In the genomic region with DNA sequence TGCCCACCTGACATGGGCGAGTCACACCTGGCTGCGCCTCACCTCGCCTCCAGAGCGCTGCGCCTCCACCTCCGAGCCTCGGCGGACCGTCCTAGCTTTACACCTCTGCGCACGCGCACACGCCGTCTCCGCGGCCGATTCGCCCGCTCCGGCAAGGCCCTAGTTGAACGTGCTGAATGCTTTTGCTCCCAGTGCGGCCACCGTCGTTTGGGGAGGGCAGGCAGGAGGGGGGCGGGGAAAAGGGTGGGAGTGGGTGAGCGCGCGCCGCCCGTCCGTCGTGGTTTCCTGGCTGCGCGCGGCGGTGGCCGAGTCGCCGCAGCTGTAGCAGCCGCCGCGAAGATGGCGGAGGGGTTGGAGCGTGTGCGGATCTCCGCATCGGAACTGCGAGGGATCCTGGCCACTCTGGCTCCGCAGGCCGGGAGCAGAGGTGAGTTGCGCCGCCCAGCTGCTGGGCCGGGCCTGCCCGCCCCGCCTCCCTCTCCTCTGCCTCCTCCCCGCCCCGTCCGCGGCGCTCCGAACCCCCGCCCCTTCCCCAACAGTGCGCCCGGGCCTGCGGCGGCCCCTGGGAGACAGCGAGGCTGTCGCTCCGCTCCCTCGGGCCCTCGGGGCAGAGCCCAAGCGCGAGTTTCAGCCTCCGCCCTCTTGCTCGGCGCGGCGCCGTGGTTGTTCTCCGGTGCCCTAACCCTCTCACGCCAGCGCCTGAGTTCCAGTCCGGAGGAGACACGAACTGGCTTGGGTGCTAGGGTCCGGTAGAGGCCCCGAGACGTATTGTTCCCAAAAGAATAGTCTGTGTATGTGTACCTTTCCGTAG, we compare ENCODE assay signal across 1 mouse cellular context.
TF ChIP-seq lines count a peak whose summit lies in the region.

A gene (plus strand): TSS at position 247 of the 811 bp plus-strand sequence.
A gene (minus strand): TSS at position 372 of the 811 bp plus-strand sequence.

TF ChIP-seq in CH12.LX, 34 proteins besides CTCF, POLR2A, EP300 and RAD21 (continued from another document):
- TF ChIP-seq TCF12 (IDR thresholded peaks at IDR 0.05; ENCODE audit: low read depth, low read length), result peak; percentile 77
- TF ChIP-seq HCFC1 (IDR thresholded peaks at IDR 0.05; ENCODE audit: low read depth, low read length), result peak; percentile 86
- peak; percentile 81 for TF ChIP-seq MAX (IDR thresholded peaks at IDR 0.05; ENCODE audit: low read length)
- TF ChIP-seq NRF1 (IDR thresholded peaks at IDR 0.05; ENCODE audit: low read depth, low read length), result peak; percentile 95
- TF ChIP-seq MXI1 (IDR thresholded peaks at IDR 0.05; ENCODE audit: low read depth, low read length), result peak; percentile 28; the same call in 1 of the 2 replicates
- TF ChIP-seq SIN3A (IDR thresholded peaks at IDR 0.05; ENCODE audit: low read length), result peak; percentile 78
- no peak for TF ChIP-seq KAT2A (IDR thresholded peaks at IDR 0.05; ENCODE audit: insufficient replicate concordance, low read length)
- TF ChIP-seq POLR2AphosphoS2 (IDR thresholded peaks at IDR 0.05; ENCODE audit: low read depth, low read length), result 0 out of 2 replicates have a peak, but pooled peaks have one; percentile 39
- peak; percentile 59; the same call in 1 of the 2 replicates for TF ChIP-seq ZMIZ1 (IDR thresholded peaks at IDR 0.05; ENCODE audit: low read depth, low read length)
- peak; percentile 30; the same call in 1 of the 2 replicates for TF ChIP-seq CHD2 (IDR thresholded peaks at IDR 0.05; ENCODE audit: low read length)
- no peak for TF ChIP-seq UBTF (IDR thresholded peaks at IDR 0.05; ENCODE audit: low read depth, low read length)
- TF ChIP-seq USF2 (conservative IDR thresholded peaks at IDR 0.05; ENCODE audit: low read depth, low read length), result no peak
- peak; percentile 51; the same call in 1 of the 2 replicates for TF ChIP-seq MYC (IDR thresholded peaks at IDR 0.05; ENCODE audit: low read depth, low read length)
- TF ChIP-seq PAX5 (IDR thresholded peaks at IDR 0.05; ENCODE audit: low read length), result no peak
- no peak for TF ChIP-seq MAFK (IDR thresholded peaks at IDR 0.05; ENCODE audit: insufficient replicate concordance, low read length)
